Mouse (Mus musculus) 3134 (cell line): ENCODE data around the gene Cmah.
"Not testable (repeated sequence)": the region's sequence is repeated elsewhere in the genome, so short reads cannot be mapped to it uniquely, and the experiment has no call there.

Experiments used
- DNase-seq: peaks from one replicate; pipeline ENCODE4 v3.0.0-alpha.2; 2011; ENCODE audit warnings: low spot score; ENCODE audit not compliant: insufficient read length; ENCODE audit errors: extremely low read depth

The Cmah gene

GRCm38 (mm10) chr13:24339907-24340306 is 12.7 kb downstream of the Cmah start:
- no peak for DNase-seq

- DNase-seq: no peak
Observed at GRCm38 (mm10) chr13:24340462-24340861, 13.3 kb downstream of the Cmah start.

- DNase-seq: peak; percentile 39
Observed at GRCm38 (mm10) chr13:24342091-24342490, 14.9 kb downstream of the Cmah start.

GRCm38 (mm10) chr13:24353004-24353403 is 25.8 kb downstream of the Cmah start:
- DNase-seq: no peak

- DNase-seq: no peak
Observed at GRCm38 (mm10) chr13:24354751-24355150, 27.5 kb downstream of the Cmah start.

DNA sequence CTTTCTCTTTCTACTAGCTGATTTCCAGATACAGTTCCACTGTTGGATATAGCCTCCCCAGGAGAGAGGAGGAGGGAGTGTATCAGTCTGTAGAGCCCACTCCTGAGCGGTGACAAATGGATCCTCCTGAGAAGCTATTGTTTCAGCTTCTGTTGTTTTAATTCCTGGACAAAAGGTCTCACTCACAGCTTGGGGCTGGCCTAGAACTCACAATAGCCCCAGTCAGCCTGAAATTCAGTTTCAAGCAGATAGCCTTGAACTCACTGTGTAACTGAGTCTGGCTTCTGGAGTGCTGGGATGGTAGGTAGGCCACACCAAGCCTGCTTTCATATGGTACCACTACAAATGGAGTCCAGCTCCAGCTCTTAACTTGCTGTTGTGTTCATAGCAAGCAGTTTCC is 32.0 kb downstream of the Cmah start:
- no peak for DNase-seq

GRCm38 (mm10) chr13:24365191-24365590 is 38.0 kb downstream of the Cmah start:
- no peak for DNase-seq

GRCm38 (mm10) chr13:24372893-24373599 is 45.8 kb downstream of the Cmah start:
- no peak for DNase-seq

GRCm38 (mm10) chr13:24374606-24375005 is 47.4 kb downstream of the Cmah start:
- DNase-seq: not testable (repeated sequence)

DNA sequence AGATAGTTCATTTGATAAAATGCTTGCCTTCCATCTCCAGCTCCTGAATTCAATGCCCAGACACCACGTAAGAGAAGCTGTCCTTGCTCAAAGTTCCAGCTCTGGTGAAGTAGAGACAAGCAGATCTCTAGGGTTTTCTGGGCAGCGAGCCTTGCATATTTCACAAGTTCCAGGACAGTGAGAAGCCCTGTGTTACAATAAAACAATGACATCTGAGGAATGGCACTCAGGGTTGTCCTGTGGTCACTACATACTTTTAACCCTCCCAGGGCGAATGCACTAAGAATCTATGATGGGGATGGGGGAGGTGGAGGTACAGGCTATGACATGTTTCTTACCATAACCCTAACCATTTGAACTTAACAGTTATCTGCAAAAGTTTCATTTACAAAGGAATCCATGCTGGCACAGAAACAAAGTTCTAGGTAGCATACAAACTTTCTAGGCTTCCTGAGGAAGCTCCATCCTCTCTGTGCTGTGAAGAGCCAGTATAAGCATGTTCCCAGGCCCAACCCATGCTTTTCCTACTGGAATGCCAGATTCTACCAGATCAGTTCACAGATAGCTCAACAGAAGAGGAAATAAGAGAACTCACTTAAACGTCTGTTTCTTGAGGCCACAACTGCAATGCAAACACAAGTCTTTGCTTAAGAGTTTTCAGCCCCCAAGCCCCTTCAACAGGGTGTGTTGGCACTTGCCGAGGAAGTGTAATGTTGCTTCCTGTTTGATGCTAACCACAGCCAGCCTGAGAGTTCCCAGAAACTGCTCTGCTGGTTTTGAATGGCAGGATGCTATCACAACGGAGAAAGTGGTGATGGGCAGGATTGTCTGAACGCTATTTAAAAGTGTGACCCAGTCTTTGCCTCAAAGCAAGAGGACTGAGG is 48.4 kb downstream of the Cmah start:
- peak; percentile 30 for DNase-seq

- DNase-seq: no peak
Observed at GRCm38 (mm10) chr13:24380713-24381112, 53.5 kb downstream of the Cmah start.

- DNase-seq: no peak
Observed at GRCm38 (mm10) chr13:24383885-24384284, 56.7 kb downstream of the Cmah start.

DNA sequence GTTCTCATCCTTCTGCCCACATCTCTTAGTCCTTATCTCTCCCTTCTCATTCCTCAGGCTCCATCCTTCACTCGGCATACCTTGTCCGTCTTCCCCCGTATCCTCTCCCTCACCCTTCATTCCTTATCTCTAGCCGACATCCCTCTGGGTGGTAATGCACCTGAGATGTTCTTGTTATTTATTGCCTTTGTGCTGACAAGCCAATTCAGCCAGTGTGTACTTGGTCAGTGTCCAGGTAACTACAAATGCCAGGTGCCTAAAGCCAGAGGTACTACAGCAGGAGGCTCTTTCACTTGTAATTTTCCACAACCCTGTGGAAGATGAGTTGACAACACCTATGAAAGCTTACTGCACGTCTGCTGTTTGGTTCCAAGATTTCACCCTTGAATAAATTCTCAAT is 64.7 kb downstream of the Cmah start:
- no peak for DNase-seq

DNA sequence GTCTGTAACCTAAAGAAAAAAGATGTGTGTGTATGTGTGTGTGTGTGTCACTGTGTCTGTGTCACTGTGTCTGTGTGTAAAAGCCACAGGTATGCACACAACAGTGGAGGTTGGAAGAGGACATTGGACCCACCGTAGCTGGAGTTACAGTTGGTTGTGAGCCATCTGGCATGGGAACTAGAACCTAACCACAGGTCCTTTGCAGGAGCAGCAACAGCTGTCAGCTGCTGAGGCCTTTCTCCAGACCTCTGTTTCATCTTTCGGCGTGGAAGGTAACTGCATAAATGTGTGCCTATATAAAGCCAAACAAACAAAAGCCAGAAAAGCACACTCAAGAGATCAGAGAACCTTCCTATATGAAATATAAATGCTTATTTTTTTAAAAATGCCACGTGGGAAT is 65.5 kb downstream of the Cmah start:
- no peak for DNase-seq

DNA sequence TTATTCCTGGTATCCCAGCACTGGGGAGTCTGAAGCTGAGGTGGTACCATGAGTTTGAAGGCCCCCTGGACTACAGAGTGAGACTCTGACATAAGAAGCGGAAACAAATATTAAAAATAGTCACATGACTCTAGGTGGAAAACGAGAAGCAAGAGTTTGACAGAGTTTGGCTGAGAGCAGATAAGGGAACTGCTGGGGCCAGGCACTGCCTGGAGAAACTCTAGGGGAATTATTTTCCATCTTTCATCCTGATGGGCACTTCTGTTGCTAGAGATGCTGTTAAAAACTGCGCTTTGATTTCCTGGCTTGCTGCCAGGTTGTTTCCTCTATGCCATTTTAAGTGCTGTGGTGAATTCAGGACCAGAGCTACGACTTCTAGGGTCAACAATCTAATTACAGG is 65.9 kb downstream of the Cmah start:
- DNase-seq: no peak

GRCm38 (mm10) chr13:24395815-24396214 is 68.6 kb downstream of the Cmah start:
- DNase-seq: no peak

DNA sequence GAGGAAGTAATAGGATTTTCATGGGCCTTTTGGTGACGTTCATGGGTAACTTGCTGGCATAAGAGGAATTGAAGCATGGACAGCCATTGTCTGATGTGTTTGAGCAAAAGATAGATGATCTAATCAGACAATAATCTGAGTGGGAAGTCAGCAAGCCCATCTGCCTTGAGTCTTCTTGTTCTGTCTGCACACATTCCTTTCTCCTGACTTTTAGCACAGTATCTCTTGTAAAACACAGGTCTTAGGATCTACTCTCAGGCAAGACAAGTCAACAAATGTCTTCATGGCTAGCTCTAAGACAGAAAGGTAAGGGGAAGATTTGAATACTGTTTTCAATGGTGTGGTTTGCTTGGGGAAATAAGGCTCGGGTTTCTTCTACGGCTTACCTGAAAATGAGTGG is 70.0 kb downstream of the Cmah start:
- no peak for DNase-seq

GRCm38 (mm10) chr13:24398488-24398887 is 71.3 kb downstream of the Cmah start:
- DNase-seq: no peak

DNA sequence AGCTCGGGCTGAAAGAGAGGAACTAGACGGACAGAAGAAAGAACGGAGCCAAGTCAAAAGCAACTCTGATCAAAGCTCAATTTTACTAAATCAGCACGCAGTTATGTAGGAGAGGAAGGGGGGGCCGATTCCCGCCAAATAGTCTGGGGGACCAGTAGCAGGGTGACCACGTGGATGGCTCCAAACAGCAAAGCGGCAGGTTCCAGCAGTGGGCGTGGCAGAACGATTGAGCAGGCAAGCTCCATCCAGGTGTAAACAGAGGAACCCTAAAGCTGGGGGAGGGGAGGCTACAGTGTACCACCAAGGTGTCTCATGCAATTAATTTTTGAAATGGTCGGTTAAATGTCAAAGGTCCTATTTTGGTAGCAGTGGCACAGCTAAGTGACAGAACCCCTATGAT is 74.6 kb downstream of the Cmah start:
- DNase-seq: not testable (repeated sequence)

GRCm38 (mm10) chr13:24403054-24403453 is 75.8 kb downstream of the Cmah start:
- no peak for DNase-seq

DNA sequence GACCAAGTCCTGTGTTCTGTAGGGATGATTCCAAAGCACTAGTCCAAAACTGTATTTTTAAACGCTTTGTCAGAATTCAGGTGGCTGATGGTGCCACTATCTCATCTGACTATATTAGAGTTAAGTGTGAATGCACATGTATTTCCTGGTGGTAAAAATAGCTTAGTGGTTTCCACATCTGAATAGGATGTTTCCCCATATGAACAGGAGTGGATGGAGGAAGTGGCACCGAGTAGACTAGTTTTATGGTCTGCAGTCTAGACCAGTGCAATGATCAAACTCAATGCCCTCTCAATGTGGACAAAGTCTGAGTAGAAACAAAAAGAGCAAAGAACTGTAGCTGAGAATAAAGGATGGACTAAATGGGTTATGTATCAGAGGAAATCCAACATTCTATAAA is 79.6 kb downstream of the Cmah start:
- DNase-seq: no peak

DNA sequence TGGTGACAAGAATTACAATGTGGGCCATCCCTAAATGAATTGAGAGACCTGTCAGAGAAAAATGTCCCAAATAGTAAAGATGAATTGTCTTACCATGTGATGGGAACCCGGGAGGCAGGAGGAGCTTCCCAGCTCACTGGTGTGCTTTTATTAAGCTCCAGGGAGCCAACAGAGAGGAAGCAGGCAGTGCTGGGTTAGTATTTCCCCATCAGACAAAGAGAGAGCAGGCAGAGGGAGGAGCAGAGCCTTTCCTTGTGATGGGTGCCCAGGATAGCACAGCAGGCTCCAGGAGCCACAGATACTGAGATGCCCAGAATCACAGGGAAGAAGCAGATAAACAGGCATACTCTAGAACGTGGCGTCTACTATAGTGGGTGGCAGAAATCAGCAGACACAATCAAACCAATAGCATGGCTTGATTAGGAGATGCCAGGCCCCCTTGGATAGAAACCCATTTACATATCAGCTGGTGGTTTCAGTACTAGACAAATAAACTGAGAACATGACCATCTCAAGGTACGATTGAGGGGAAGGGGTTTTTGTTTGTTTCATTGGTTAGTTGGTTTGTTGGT is 87.5 kb downstream of the Cmah start:
- no peak for DNase-seq
